Mouse (Mus musculus) small intestine, adult 10 weeks (tissue): ENCODE measurements around the gene Crtam. TPM values are rescaled to one million over a fixed set of nuclear protein-coding genes. Genes with fewer than 3 reads are reported as not detected.

ENCODE experiments used
- polyA plus RNA-seq: library from polyadenylated mRNA; stranded (reverse); fragments of 350-450 nt; fragmentation: Illumina TruSeq; extraction: RNeasy Lipid Tissue Mini Kit (QIAGEN cat#74804); gene quantifications from one replicate; pipeline ENCODE4 v1.2.3, GENCODE M21; 2014; ENCODE audit warnings: low replicate concordance

Gene Crtam
- 0.52 TPM for polyA plus RNA-seq

GRCm38 (mm10) chr9:41004415-41004814 is at the start of gene Crtam:
TSS of gene Crtam (minus strand) at chr9:41004628.

GRCm38 (mm10) chr9:40963586-40964417 is 40.6 kb downstream of the Crtam start, which contains the start of gene Jhy:
TSS of gene Jhy (minus strand) at chr9:40964118.

Other genes with a start within 250 kb of the Crtam start
- gene Hspa8, start 203.6 kb downstream of the Crtam start, polyA plus RNA-seq = 904 TPM
- gene Bsx, start 130.5 kb downstream of the Crtam start, polyA plus RNA-seq = not detected
- not detected for gene Jhy, start 40.5 kb downstream of the Crtam start, polyA plus RNA-seq
- 1.4 TPM for gene Ubash3b, start 157.1 kb upstream of the Crtam start, polyA plus RNA-seq